Mouse (Mus musculus) heart, adult 9 months (tissue): Measurements from ENCODE around the gene Gmcl1.

Experiments
- DNase-seq, 2 experiments: peaks; one replicate each; pipeline ENCODE4 v3.0.0; 2022; ENCODE audit warnings: low spot score in 2 of 2

Gmcl1 gene

GRCm38 (mm10) chr6:86736313-86736712, 3.1 kb upstream of the Gmcl1 start:
- no peak for DNase-seq

GRCm38 (mm10) chr6:86732276-86733173, 658 bp downstream of the Gmcl1 start:
- DNase-seq, result peak; percentile 7 to 25

GRCm38 (mm10) chr6:86728711-86729110, 4.5 kb downstream of the Gmcl1 start:
- no peak for DNase-seq

GRCm38 (mm10) chr6:86721977-86722376, 11.2 kb downstream of the Gmcl1 start:
- no peak for DNase-seq

GRCm38 (mm10) chr6:86708072-86708774, 25.0 kb downstream of the Gmcl1 start:
- DNase-seq, result no peak

GRCm38 (mm10) chr6:86702577-86702976, 30.6 kb downstream of the Gmcl1 start:
- no peak for DNase-seq

GRCm38 (mm10) chr6:86697903-86698302, 35.3 kb downstream of the Gmcl1 start:
- no peak for DNase-seq

GRCm38 (mm10) chr6:86696213-86696612, 37.0 kb downstream of the Gmcl1 start:
- no peak for DNase-seq

- peak in 1 of 2 experiments; percentile 13 for DNase-seq
These were observed 38.7 kb downstream of the Gmcl1 start for GRCm38 (mm10) chr6:86694465-86694864.

GRCm38 (mm10) chr6:86689671-86690070, 43.5 kb downstream of the Gmcl1 start:
- no peak for DNase-seq

GRCm38 (mm10) chr6:86686971-86687370, 46.2 kb downstream of the Gmcl1 start:
- DNase-seq, result no peak

- no peak for DNase-seq
These were observed 48.5 kb downstream of the Gmcl1 start for GRCm38 (mm10) chr6:86684655-86685011.

GRCm38 (mm10) chr6:86683872-86684654, 49.1 kb downstream of the Gmcl1 start, which contains the start of gene Snrnp27:
Snrnp27 (minus strand) TSS chr6:86684522.
- DNase-seq, result peak; percentile 83 to 90

- DNase-seq, result no peak
These were observed 51.9 kb downstream of the Gmcl1 start for GRCm38 (mm10) chr6:86681289-86681688.

GRCm38 (mm10) chr6:86678341-86678740, 54.8 kb downstream of the Gmcl1 start:
- no peak for DNase-seq

GRCm38 (mm10) chr6:86670873-86671272, 62.3 kb downstream of the Gmcl1 start:
- DNase-seq, result peak; percentile 64 to 66

GRCm38 (mm10) chr6:86669240-86669727, 63.9 kb downstream of the Gmcl1 start:
- DNase-seq, result peak; percentile 100

GRCm38 (mm10) chr6:86668580-86669239, 64.5 kb downstream of the Gmcl1 start, which contains the start of gene Mxd1:
Mxd1 (minus strand) TSS chr6:86669161.
- no peak for DNase-seq

GRCm38 (mm10) chr6:86667061-86667460, 66.1 kb downstream of the Gmcl1 start:
- no peak for DNase-seq

- DNase-seq, result no peak
These were observed 67.4 kb downstream of the Gmcl1 start for GRCm38 (mm10) chr6:86665560-86666307.
